Mouse (Mus musculus) kidney, postnatal 4 days (tissue): ENCODE results near the gene Plaur.
"Not testable (repeated sequence)": the region's sequence is repeated elsewhere in the genome, so short reads cannot be mapped to it uniquely, and the experiment has no call there.

Experiments
- DNase-seq, 2 experiments: peaks; one replicate each; pipeline ENCODE4 v3.0.0; 2021; ENCODE audit warnings: mixed read lengths in 2 of 2

Gene Plaur

GRCm38 (mm10) chr7:24480121-24480941, 18.0 kb downstream of the Plaur start:
- no peak for DNase-seq

- DNase-seq = no peak
Measured at GRCm38 (mm10) chr7:24480986-24481473, 18.7 kb downstream of the Plaur start.

GRCm38 (mm10) chr7:24481474-24482207, 19.4 kb downstream of the Plaur start, which contains the start of gene Cadm4:
Gene Cadm4 (plus strand): TSS chr7:24482023.
- peak; percentile 92 for DNase-seq

GRCm38 (mm10) chr7:24482208-24483020, 20.1 kb downstream of the Plaur start:
- no peak for DNase-seq

GRCm38 (mm10) chr7:24483291-24483690, 21.0 kb downstream of the Plaur start:
- not testable (repeated sequence) for DNase-seq

GRCm38 (mm10) chr7:24485481-24485880, 23.2 kb downstream of the Plaur start:
- DNase-seq = no peak

- DNase-seq = peak; percentile 26 to 33
Measured at GRCm38 (mm10) chr7:24486654-24487130, 24.4 kb downstream of the Plaur start.

- DNase-seq = no peak
Measured at GRCm38 (mm10) chr7:24487403-24487802, 25.1 kb downstream of the Plaur start.

- no peak for DNase-seq
Measured at GRCm38 (mm10) chr7:24488303-24488702, 26.0 kb downstream of the Plaur start.

- peak; percentile 74 to 78 for DNase-seq
Measured at GRCm38 (mm10) chr7:24499856-24500577, 37.7 kb downstream of the Plaur start.

GRCm38 (mm10) chr7:24500929-24501328, 38.6 kb downstream of the Plaur start:
- DNase-seq = peak; percentile 67 to 70

- peak; percentile 47 to 54 for DNase-seq
Measured at GRCm38 (mm10) chr7:24501492-24501891, 39.2 kb downstream of the Plaur start.

- DNase-seq = peak in 1 of 2 experiments; percentile 11
Measured at GRCm38 (mm10) chr7:24504004-24504403, 41.7 kb downstream of the Plaur start.

GRCm38 (mm10) chr7:24504868-24505267, 42.6 kb downstream of the Plaur start:
- DNase-seq = no peak

- DNase-seq = no peak
Measured at GRCm38 (mm10) chr7:24505447-24506064, 43.3 kb downstream of the Plaur start.

- no peak for DNase-seq
Measured at GRCm38 (mm10) chr7:24506065-24506459, 43.8 kb downstream of the Plaur start.

GRCm38 (mm10) chr7:24506476-24506837, 44.2 kb downstream of the Plaur start:
- no peak for DNase-seq

- peak; percentile 91 to 95 for DNase-seq
Measured at GRCm38 (mm10) chr7:24506838-24507725, 44.8 kb downstream of the Plaur start, which contains the start of gene Zfp428. Gene Zfp428 (plus strand): TSS chr7:24507006.

GRCm38 (mm10) chr7:24507726-24508114, 45.4 kb downstream of the Plaur start:
- no peak for DNase-seq

GRCm38 (mm10) chr7:24512355-24512754, 50.1 kb downstream of the Plaur start, which contains the start of gene AC161166.1:
Gene AC161166.1 (minus strand): TSS chr7:24512455.
- DNase-seq = no peak
